Mouse (Mus musculus) embryonic stem cell, embryonic (primary cell): ENCODE results near the gene Tanc1.

ENCODE experiments used
- CTCF ChIA-PET, 4 experiments: fragments of 300-600 bp in 2 of 4; fragments of 350-600 bp in 2 of 4; sonication (Branson Sonifier 250); formaldehyde crosslinking; loops; one replicate each; lab custom pipeline; 2022; ENCODE audit warnings: inconsistent platforms in 2 of 4; lab: Charles Lee
- POLR2A ChIA-PET, 4 experiments: fragments of 300-600 bp in 2 of 4; fragments of 350-600 bp in 2 of 4; sonication (Branson Sonifier 250); formaldehyde crosslinking; loops; one replicate each; lab custom pipeline; 2022; ENCODE audit warnings: antibody characterized with exemption in 4 of 4, inconsistent platforms in 1 of 4; lab: Charles Lee

The Tanc1 gene

DNA sequence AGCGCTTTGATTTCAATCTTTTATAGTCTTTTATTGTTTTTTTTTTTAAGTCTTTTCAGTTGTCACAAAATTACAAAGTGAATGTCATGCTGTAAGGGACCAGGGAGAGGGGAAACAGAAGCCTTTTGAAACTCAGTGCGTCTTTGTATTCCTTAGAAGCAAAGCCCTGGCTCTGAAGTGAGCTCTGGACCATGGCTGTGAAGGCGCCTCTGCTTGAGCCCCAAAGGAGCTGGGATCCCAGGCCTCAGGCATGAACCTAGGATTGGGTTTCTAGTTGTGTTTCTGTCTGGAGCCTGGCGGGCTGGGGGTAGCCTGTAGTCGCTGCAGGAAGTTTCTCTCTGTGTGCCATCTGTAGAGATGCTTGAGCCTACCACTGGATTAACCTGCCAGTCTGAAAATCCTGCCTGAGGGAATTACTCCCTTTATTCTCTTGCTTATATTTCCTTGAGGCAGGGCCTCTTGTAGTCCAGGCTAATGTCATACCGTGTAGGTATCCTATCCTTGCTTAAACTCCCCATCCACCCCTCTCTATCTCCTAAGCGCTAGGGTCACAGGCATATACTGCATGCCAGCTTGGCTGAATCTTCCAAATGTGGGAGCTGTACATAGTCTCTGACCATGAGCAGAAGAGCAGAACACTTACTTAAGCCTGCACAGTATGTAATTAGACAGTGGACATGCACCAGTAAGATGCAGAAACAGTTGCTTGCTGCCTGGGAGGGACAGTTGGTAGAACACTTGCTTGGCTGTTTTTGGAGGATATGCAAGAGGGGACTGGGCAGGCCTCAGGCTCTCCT is 177.1 kb downstream of the Tanc1 start:
- POLR2A ChIA-PET, result interaction anchor here in 2 of 4 experiments (0.8 to 1.9 kb wide), 6 partner anchors 9 to 24 kb away, joined by 3 to 6 read pairs (median 3); no protein-coding TSS in a partner anchor
- CTCF ChIA-PET, result interaction anchor here in 1 of 4 experiments (0.5 to 0.7 kb wide), 2 partner anchors 11 to 52 kb away, joined by 3 to 4 read pairs; no protein-coding TSS in a partner anchor

DNA sequence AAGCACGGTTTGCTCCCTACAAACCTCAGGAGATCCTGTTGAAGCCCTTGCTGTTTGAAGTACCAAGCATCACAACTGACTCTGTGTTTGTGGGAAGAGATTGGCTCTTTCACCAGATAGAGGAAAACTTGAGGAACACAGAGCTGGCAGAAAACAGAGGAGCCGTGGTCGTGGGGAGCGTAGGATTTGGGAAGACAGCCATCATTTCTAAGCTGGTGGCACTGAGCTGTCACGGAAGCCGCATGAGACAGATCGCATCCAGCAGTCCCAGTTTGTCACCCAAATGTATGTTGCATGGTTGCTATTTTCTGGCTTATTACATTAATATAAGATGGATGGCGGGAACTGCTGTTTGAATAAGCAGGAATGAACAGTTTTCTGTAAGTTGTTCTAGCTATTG is 179.8 kb downstream of the Tanc1 start:
- ChIA-PET CTCF (interaction anchor here in 1 of 4 experiments (0.8 kb wide), 1 partner anchor 46 kb away, joined by 3 read pairs; no protein-coding TSS in a partner anchor), POLR2A (interaction anchor here in 2 of 4 experiments (0.8 to 1.5 kb wide), 3 partner anchors 9 to 16 kb away, joined by 3 to 5 read pairs (median 4); no protein-coding TSS in a partner anchor)

DNA sequence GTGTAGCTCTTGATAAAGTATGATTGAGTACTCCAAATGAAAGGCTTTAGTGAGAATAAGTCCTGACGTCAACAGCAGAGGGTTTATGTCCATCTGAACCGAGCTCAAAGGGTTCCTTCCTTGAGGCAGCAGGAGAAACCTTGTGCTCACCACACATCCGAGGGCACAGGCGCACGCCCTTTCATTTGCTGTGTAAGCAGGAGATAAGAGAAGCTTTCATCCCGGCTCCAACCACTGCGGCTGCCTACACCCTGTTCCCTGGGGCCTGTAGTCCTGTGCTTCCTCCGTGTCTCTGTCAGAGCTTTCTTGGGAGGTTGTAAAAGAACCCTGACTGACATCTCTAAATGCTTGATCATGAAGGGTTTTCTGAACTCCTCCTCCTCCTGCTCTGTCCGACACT is 181.5 kb downstream of the Tanc1 start:
- ChIA-PET POLR2A (interaction anchor here in 2 of 4 experiments (0.6 to 2.0 kb wide), 4 partner anchors 12 to 199 kb away, joined by 3 to 9 read pairs (median 4); no protein-coding TSS in a partner anchor), CTCF (no interaction called here)

DNA sequence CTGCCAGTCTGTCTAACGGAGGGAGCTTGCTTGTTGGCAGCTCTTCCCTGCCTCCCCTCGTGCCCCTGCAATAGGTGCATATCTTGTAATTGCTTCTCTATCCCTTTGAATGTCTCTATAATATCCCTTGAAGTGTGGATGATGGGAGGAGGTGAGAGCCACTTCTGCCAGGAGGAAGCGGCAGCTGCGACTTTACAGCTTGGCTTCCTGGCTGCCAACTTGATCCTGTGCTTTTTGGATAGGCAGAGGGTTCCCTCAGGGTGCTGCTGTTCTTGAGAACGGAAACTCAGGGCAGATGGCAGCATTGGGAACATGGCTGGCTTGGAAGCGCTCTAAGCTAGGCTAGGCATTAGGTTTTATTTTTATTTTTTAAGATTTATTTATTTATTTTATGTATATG is 183.0 kb downstream of the Tanc1 start:
- CTCF ChIA-PET, result interaction anchor here in 2 of 4 experiments (0.9 to 1.4 kb wide), 2 partner anchors 10 to 50 kb away, joined by 3 read pairs; no protein-coding TSS in a partner anchor
- POLR2A ChIA-PET, result interaction anchor here in 2 of 4 experiments (0.5 to 2.8 kb wide), 11 partner anchors 8 to 751 kb away, joined by 3 to 9 read pairs (median 3); no protein-coding TSS in a partner anchor

DNA sequence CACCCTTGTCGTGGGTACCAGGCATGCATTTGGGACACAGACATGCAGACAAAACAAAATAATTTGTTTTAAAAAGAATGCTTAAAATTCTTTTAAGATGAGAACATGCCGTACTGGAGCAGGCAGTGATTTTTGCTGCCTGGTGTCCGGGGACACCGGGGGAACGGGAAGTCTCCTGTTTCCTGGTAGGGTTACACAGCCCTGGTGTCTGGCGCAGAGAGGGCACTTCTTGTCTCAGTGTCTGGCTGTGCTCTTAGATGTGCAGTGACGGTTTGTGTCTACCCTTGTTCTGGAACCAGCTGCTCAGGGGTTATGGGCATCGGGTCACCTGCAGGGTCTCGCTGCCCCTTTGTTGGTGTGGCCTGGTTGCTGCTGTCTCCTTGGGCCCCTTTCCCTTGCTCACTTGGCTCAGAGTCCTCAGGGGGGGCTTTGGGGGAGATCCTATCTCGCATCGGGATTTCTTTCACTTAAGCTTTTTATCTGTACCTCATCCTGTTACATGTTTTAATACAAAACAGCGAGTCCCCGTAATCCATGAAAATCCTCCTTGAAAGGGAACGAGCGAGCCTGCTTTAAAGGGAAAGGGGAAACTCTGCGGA is 187.2 kb downstream of the Tanc1 start:
- POLR2A ChIA-PET, result interaction anchor here in 3 of 4 experiments (0.6 to 1.4 kb wide), 4 partner anchors 13 to 266 kb away, joined by 3 to 4 read pairs (median 3); no protein-coding TSS in a partner anchor
- CTCF ChIA-PET, result interaction anchor here in 1 of 4 experiments (0.6 kb wide), 1 partner anchor 15 kb away, joined by 3 read pairs; no protein-coding TSS in a partner anchor

DNA sequence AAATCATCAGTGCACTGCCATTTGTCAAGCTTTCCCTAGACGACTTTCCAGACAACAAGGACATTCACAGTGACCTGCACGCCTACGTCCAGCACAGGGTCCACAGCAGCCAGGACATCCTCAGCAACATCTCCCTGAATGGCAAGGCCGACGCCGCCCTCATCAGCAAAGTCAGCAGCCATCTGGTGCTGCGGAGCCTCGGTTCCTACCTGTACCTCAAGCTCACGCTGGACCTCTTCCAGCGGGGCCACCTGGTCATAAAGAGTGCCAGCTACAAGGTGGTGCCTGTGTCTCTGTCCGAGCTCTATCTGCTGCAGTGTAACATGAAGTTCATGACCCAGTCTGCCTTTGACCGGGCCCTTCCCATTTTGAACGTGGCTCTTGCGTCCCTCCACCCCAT is 187.7 kb downstream of the Tanc1 start:
- ChIA-PET POLR2A (interaction anchor here in 3 of 4 experiments (0.6 to 1.8 kb wide), 8 partner anchors 11 to 266 kb away, joined by 3 to 8 read pairs (median 4); no protein-coding TSS in a partner anchor), CTCF (interaction anchor here in 2 of 4 experiments (0.5 to 0.6 kb wide), 2 partner anchors 11 to 14 kb away, joined by 3 to 4 read pairs; no protein-coding TSS in a partner anchor)

DNA sequence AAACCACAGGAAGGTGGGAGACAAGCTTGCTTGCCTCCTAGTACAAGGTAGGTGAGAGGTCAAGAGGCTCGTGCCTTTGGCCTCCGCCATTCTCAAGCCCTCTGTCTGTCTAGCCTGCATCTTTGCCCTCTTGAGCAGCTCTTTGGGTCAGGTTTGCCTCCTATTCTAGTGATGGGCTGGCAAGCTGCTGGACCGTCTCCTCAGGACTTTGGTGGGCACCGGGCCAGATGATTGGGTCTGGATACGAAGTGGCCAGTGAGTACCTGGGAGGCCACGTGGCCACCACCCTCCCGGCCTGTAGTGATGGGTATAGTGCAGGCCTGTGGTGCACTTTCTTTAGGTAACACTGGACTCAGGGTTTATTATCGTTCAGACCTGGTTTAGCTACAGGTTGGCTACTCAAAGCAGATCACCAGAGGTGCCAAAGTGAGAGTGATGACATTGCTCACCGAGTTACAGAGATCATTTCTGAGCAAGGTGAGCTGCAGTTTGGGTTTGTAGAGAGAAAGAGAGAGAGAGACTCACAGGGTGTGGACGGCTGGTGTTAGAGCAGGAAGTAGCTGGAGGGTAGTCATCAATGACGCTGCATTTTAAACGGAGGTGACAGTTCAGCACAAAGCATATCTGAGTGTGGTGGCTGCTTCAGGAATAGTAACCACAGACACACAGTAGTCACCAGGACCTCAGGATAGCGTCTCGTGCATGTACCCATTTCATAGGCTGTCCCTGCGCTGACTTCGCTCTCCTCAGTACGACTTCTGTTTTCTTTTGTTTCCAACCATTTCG is 188.8 kb downstream of the Tanc1 start:
- POLR2A ChIA-PET, result interaction anchor here in 2 of 4 experiments (0.7 to 1.9 kb wide), 16 partner anchors 9 to 215 kb away, joined by 3 to 8 read pairs (median 3); no protein-coding TSS in a partner anchor
- CTCF ChIA-PET, result no interaction called here

DNA sequence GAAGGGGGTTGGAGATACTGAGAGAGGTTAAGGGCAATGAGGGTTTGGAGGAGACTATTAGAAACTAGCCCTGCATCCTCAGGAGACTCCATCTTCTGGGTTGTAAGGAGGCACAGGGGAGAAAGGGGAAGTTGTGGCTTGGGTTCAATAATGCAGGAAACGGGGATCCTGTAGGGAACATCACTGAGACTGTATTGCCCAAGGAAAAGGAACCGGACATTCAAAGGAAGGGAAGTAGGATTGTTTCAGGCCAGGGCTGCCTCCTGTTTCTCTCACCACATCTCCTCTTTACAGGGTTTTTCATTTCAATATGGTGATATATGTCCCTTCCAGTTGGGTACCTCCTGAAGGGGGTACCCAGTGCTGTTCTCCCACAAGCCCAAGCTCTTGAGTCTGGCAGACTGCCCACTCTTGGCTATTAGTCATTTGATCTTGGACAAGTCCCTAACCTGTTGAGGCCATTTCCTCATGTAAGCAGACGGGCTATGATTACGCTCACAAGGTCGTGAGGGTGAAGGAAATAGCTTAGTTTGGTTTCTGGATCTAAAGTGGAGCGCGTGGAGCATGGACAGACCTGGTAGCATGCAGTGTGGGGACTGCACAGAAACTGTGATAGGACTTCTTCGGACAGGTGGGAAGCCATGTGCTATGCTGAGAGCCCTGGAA is 191.0 kb downstream of the Tanc1 start:
- ChIA-PET CTCF (no interaction called here), POLR2A (interaction anchor here in 2 of 4 experiments (1.2 to 2.2 kb wide), 4 partner anchors 8 to 14 kb away, joined by 3 to 6 read pairs (median 4); no protein-coding TSS in a partner anchor)

DNA sequence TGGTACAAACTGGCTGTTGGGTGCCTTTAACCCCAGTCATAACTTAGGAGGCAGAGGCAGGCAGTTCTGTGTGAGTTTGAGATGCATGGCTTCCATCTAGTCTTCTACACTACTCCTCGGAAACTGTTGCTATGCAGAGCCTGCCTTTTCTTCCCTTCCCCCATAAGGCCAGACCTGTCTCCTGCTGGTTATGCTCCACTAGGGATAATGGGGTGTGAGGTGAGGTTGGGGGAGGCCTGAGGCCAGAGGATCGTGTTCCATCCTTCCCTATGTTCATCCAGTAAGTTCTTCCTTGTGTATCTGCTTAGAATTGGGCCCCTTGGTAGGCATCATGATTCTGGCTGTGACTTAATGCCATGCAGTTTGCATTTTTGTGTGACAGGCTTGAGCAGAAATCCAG is 193.8 kb downstream of the Tanc1 start:
- POLR2A ChIA-PET, result no interaction called here
- CTCF ChIA-PET, result no interaction called here

DNA sequence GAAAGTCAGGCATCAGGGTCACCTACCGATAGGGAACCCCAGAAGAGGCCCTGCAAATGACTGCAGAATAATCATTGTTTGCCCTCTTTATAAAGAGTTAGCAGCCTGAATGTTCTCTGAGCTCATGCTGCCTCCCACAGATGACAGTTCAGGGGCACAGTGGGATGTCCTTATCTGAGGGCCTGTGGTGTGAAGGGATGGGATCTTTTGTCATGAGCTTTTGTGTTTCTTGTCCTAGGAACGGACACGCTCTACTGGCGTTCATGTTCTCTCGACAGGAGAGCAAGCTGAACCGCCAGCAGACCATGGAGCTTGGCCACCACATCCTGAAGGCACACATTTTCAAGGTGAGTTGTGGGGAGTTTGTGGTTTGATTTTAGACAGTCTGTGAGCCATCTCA is 194.2 kb downstream of the Tanc1 start:
- POLR2A ChIA-PET, result interaction anchor here in 1 of 4 experiments (1.0 kb wide), 1 partner anchor 194 kb away, joined by 4 read pairs; the partner anchor contains the start of gene Tanc1
- CTCF ChIA-PET, result no interaction called here

DNA sequence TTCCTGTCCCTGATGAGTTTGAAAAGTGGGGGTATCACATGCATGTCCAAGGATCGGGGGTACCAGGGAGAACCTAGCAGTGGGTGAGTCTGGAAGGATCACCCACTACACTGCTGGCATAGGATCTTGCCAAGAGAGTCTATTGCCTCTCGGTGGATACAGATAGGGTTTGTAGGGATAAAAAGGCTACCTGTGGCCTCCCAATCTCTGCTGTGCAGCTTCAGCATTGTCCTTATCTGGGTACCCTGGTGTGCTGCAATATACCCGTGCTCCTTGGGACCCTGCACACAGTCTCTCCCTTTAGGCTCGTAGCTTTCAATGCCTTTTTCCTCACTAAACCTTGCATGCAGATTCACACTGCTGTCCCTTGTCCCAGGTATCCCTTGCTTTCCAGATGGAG is 196.8 kb downstream of the Tanc1 start:
- ChIA-PET CTCF (no interaction called here), POLR2A (interaction anchor here in 1 of 4 experiments (0.6 to 1.0 kb wide), 2 partner anchors 29 to 264 kb away, joined by 3 read pairs; no protein-coding TSS in a partner anchor)

DNA sequence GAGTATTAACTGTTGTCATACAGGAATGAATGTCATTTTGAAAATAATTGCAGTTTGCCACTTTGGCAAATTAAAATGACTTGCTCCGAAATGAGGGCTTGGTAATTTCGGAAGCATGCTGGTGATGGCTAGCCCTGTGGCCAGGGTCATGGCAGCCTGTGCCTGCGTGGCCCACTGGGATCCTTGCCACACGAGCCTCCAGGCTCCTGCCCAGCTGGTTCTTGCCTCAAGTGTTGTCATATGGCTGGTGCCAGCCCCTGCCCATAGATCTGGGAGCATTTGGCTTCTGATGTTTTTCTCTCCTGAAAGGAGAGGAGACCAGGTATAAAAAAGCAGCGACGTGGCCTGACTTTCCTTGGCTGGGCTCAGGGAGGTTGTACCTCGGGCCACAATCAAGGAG is 198.2 kb downstream of the Tanc1 start:
- ChIA-PET POLR2A (interaction anchor here in 2 of 4 experiments (1.0 to 2.0 kb wide), 4 partner anchors 8 to 22 kb away, joined by 3 to 5 read pairs (median 5); no protein-coding TSS in a partner anchor), CTCF (no interaction called here)

DNA sequence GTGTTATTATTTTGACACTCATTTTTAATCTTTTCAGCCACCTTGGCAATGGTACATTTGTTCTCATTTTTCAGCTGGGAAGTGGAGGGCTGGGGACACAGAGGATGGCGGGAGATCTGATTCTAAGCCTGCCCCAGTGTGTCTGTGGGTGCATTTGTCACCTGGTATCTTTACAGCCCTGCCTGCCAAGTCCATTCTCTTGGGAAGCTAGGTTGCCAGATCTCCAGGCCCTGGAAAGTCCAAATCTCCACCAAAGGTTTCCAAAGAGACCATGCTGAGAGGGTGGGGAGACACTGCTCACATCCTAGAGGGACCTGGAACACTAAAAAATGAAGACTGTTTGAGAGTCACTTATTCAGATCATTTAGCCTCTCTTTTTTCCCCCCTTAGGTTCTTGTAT is 199.4 kb downstream of the Tanc1 start:
- POLR2A ChIA-PET, result interaction anchor here in 2 of 4 experiments (1.1 to 2.0 kb wide), 4 partner anchors 11 to 23 kb away, joined by 3 to 5 read pairs (median 5); no protein-coding TSS in a partner anchor
- CTCF ChIA-PET, result no interaction called here

DNA sequence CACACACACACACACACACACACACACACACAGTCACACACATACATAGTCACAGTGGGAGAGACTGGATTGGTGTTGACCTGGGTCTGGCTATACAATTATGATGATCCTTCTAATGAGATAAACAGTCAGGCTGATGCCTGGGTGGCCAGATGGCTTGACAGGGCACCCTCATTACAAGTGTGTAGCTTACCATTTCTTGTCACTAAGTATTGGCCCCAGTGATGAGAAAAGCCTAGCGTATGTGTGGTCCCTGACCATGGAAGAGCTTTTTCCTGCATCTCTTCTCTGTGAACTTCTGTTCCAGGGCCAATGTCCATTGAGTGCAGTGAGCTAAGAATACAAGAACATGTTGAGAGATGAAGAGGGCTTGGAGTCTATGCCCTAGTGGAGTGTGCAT is 200.8 kb downstream of the Tanc1 start:
- ChIA-PET CTCF (no interaction called here), POLR2A (no interaction called here)

DNA sequence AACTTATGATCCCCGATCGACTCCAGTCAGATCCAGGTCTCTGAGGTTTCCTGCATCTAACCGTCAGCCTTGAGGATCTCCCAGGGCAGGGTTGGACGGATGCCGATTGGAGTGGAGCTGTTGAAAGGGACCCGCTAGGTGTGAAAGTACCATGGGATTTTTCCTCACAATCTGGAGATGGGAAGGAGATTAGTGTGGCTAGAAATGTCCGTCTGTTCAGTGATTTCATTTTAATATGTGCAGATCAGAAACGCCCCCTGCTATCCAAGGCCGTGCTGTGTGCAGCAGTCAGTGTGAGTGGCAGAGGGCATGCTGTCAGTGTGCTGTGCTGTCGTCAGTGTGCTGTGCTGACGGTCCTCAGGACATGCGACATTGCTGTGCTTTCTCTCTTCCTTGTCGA is 201.6 kb downstream of the Tanc1 start:
- ChIA-PET CTCF (interaction anchor here in 2 of 4 experiments (0.5 to 0.6 kb wide), 2 partner anchors 14 to 182 kb away, joined by 3 to 4 read pairs; no protein-coding TSS in a partner anchor), POLR2A (interaction anchor here in 3 of 4 experiments (0.6 to 1.0 kb wide), 3 partner anchors 18 to 272 kb away, joined by 3 to 4 read pairs (median 3); no protein-coding TSS in a partner anchor)

DNA sequence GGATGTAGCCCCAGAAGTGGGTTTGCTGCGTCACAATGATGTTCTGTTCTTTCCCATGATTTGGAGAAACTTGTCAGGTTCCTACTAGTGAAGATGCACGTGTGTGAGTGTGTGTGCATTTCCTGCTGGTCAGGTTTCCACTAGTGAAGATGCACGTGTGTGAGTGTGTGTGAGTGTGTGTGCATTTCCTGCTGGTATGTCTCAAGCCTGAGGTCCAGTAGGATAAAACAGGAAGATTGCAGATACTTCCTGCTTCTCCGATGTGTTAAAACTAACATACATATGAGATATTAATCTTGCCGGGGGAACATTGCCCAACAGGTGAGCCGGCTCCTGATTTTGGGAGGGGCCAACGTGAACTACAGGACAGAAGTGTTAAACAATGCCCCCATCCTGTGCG is 203.2 kb downstream of the Tanc1 start:
- ChIA-PET CTCF (no interaction called here), POLR2A (no interaction called here)

DNA sequence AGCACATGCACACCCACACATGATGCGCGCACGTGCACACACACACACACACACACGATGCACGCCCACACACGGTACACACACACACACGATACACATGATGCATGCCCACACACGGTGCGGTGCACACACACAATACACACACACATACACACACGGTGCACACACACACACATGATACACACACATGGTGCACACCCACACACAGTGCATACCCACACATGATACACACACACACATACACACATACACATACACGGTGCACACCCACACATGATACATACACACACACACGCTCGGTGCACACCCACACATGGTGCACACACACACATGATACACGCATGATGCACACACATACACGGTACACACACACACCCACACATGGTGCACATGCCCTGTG is 206.8 kb downstream of the Tanc1 start:
- ChIA-PET CTCF (no interaction called here), POLR2A (no interaction called here)
